Mouse (Mus musculus) retina, embryonic 14.5 days (tissue): ENCODE measurements around the gene Agrp.

Experiments
- DNase-seq: peaks from one replicate; pipeline ENCODE4 v3.0.0-alpha.2; 2015; ENCODE audit warnings: low spot score

Agrp gene

GRCm38 (mm10) chr8:105518436-105519313, 118.5 kb downstream of the Agrp start, which contains the start of gene Hsd11b2:
Gene Hsd11b2 (plus strand): TSS chr8:105518755.
- DNase-seq: peak; percentile 68

GRCm38 (mm10) chr8:105517346-105517745, 119.8 kb downstream of the Agrp start:
- no peak for DNase-seq
